Mouse (Mus musculus): Measurements from ENCODE around the gene Cisd3.

GRCm38 (mm10) chr11:97666794-97667193 is 18.8 kb upstream of the Cisd3 start:
- TF ChIP-seq CTCF (IDR thresholded peaks at IDR 0.05; ENCODE audit: low read depth) (no peak), EP300 (IDR thresholded peaks at IDR 0.05; ENCODE audit: low read depth) (no peak)
